Mouse (Mus musculus): ENCODE data around the gene Pou2f1.
A peak's percentile ranks its signal among the peaks of the same experiment; 100 is the strongest.

DNA sequence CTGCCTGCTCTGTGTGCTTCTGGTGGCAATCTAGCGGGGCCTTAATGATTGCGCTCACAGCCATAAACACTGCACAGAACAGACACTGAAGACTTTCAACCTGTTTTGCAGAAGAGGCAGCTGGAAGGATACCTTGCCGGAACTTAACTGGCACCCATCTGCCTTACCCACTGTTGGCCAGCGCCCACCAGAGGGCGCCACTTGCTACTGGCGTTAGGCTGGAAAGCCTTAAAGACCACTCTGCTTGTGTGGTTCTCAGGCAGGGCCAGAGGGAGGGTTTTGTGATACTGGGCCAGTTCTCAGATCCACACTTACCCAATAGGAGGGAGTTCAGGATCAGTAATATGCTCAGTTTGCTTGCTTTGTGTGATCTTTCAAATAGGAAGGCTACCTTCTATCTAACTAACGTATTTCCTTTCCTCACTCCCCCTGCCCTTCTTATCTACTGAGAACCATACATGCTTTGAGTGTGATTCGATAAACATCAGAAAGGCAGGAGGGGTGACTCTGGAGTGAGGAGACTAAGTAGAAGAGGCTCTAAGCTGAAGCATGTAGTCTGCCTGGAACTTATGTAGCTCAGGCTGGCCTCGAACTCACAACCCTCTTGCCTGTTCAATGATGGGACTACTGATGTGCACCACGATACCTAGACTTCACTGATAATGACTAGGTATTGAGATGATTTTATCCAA is 148.6 kb downstream of the Pou2f1 start:
- TF ChIP-seq POLR2A (IDR thresholded peaks at IDR 0.05; ENCODE audit: insufficient read depth, low read depth, low read length), result no peak
- no peak for TF ChIP-seq EP300 (IDR thresholded peaks at IDR 0.05; ENCODE audit: insufficient read depth, low read depth, low read length)
- TF ChIP-seq CTCF (IDR thresholded peaks at IDR 0.05), result peak; percentile 98
